Mouse (Mus musculus) stomach, embryonic 14.5 days (tissue): ENCODE data around the gene Cnst. TPM values are rescaled to one million over a fixed set of nuclear protein-coding genes. Genes with fewer than 3 reads are reported as not detected.

Experiments used
- ATAC-seq: fragments of 200-750 bp; cut with Nextera tagmentation; 2 replicates; pipeline ENCODE4 v1.8.0; 2017; ENCODE audit warnings: low read depth, moderate TSS enrichment; ENCODE audit not compliant: insufficient number of reproducible peaks, insufficient read depth, low FRiP score
- H3K27ac ChIP-seq: fragments of 300-500 bp; sonication (generic); 2 replicates; pipeline ENCODE4 v1.5.1; 2014; ENCODE audit warnings: mild to moderate bottlenecking, low read length, moderate library complexity, mixed read lengths
- H3K27me3 ChIP-seq: fragments of 300-500 bp; sonication (generic); 2 replicates; pipeline ENCODE4 v1.6.1; 2014; ENCODE audit warnings: low read length, control low read depth, mixed read lengths; ENCODE audit not compliant: control insufficient read depth, insufficient read depth
- H3K36me3 ChIP-seq: fragments of 300-500 bp; sonication (generic); 2 replicates; pipeline ENCODE4 v1.6.1; 2014; ENCODE audit warnings: mild to moderate bottlenecking, control low read depth, low read length, moderate library complexity, mixed read lengths; ENCODE audit not compliant: control insufficient read depth, insufficient read depth
- H3K4me1 ChIP-seq: fragments of 300-500 bp; sonication (generic); 2 replicates; pipeline ENCODE4 v1.6.1; 2014; ENCODE audit warnings: low read length, control low read depth, mixed read lengths; ENCODE audit not compliant: control insufficient read depth, insufficient read depth
- H3K4me2 ChIP-seq: fragments of 300-500 bp; sonication (generic); replicated peaks from 2 replicates; pipeline ENCODE4 v1.6.1; 2014; ENCODE audit warnings: low read depth, low read length, control low read depth
- H3K4me3 ChIP-seq: fragments of 300-500 bp; sonication (generic); 2 replicates; pipeline ENCODE4 v1.5.1; 2014; ENCODE audit warnings: low read depth, low read length, control low read depth
- H3K9ac ChIP-seq: fragments of 300-500 bp; sonication (generic); replicated peaks from 2 replicates; pipeline ENCODE4 v1.6.1; 2014; ENCODE audit warnings: low read depth, mild to moderate bottlenecking, control low read depth, low read length, moderate library complexity, mixed read lengths
- H3K9me3 ChIP-seq: fragments of 300-500 bp; sonication (generic); 2 replicates; pipeline ENCODE4 v1.6.1; 2016; ENCODE audit warnings: low read depth, low read length, control low read depth; ENCODE audit not compliant: control insufficient read depth
- WGBS: fragments of 180-500 bp; shearing (Covaris S2); extraction: QIAGEN DNeasy Blood & Tissue Kit; methylation state at CpG from one replicate; pipeline ENCODE4 v1.1.7; 2014; 5-methylcytosine and 5-hydroxymethylcytosine counted together
- polyA plus RNA-seq: library from polyadenylated mRNA; unstranded; fragments of >200 nt; fragmentation: Nextera tagmentation; extraction: Ambion mirVana; gene quantifications from 2 replicates; pipeline ENCODE4 v1.2.1, GENCODE M21; 2014

Cnst gene
- polyA plus RNA-seq, 1 experiment from 2014 or later, result 15.7 TPM

- Histone ChIP-seq H3K27ac (no peak overlapping the region), H3K36me3 (0 out of 2 replicates have a peak, but pooled peaks cover 7% of the 10 kb centered on the region), H3K27me3 (no peaks in the 10 kb centered on the region), H3K9me3 (no peaks in the 10 kb centered on the region), H3K4me2 (no peak overlapping the region), H3K9ac (no peak overlapping the region), H3K4me1 (no peaks in the 10 kb centered on the region), H3K4me3 (no peak overlapping the region)
- 60% methylated on average over 26 of the region's 26 CpGs for WGBS
- ATAC-seq, result no peak
Measured at GRCm38 (mm10) chr1:179609724-179610505, 63.7 kb downstream of the Cnst start.

DNA sequence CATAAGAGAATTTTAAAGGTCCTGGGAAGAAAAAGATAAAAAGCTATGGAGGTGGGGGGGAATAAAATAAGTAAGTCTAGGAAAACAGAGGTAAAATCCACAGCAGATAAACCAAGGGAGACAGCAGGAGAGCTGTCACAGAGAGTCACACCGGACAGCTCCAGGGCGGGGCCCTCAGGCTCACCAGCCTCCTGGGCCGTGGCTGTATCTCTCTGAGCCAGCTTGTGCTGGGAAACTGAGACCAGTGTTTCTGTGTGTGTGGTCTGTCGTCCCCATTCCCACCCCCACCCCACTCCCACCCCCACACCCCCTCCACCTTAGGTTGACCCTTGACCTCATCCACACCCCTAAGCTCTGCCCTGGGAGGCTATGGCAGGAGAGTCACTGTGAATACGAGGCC is 65.0 kb downstream of the Cnst start:
- Histone ChIP-seq H3K4me2 (no peak overlapping the region), H3K27ac (no peak overlapping the region), H3K9ac (no peak overlapping the region), H3K4me3 (no peak overlapping the region), H3K36me3 (0 out of 2 replicates have a peak, but pooled peaks cover 7% of the 10 kb centered on the region), H3K27me3 (no peaks in the 10 kb centered on the region), H3K9me3 (no peaks in the 10 kb centered on the region), H3K4me1 (no peaks in the 10 kb centered on the region)
- peak; percentile 42; the same call in 1 of the 2 replicates for ATAC-seq
- WGBS, result 59% methylated on average over 5 of the region's 5 CpGs

DNA sequence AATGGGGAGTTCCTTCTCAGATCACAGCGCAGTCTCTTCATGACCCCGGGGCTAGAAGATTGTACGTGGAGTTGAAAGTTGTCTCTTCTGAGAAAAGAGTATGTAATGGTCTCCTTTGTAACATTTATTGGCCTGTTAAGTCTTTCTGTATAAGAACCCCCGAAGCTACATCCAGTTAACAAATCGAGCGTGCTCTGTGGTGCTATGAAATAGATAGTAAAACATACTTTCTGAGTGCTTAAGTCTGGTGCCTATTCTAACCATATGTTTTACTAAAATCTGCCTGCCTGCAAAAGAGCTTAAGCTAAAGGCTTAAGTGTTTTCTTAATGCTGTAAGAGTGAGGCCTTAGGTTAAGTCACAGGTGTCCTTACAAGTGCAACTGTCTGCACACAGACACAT is 66.2 kb downstream of the Cnst start:
- Histone ChIP-seq H3K27me3 (no peaks in the 10 kb centered on the region), H3K9ac (no peak overlapping the region), H3K9me3 (no peaks in the 10 kb centered on the region), H3K4me2 (no peak overlapping the region), H3K4me1 (no peaks in the 10 kb centered on the region), H3K27ac (no peak overlapping the region), H3K36me3 (0 out of 2 replicates have a peak, but pooled peaks cover 7% of the 10 kb centered on the region), H3K4me3 (no peak overlapping the region)
- ATAC-seq, result no peak
- 85% methylated on average over 6 of the region's 6 CpGs for WGBS

GRCm38 (mm10) chr1:179612986-179613505 is 66.9 kb downstream of the Cnst start:
- H3K4me1 ChIP-seq, result no peaks in the 10 kb centered on the region
- no peaks in the 10 kb centered on the region for H3K9me3 ChIP-seq
- H3K27me3 ChIP-seq, result no peaks in the 10 kb centered on the region
- H3K4me2 ChIP-seq, result no peak overlapping the region
- H3K9ac ChIP-seq, result no peak overlapping the region
- H3K36me3 ChIP-seq, result 0 out of 2 replicates have a peak, but pooled peaks cover 7% of the 10 kb centered on the region
- WGBS, result 62% methylated on average over 9 of the region's 9 CpGs
- H3K4me3 ChIP-seq, result no peak overlapping the region
- H3K27ac ChIP-seq, result no peak overlapping the region
- ATAC-seq, result no peak

- Histone ChIP-seq H3K4me3 (no peak overlapping the region), H3K9me3 (no peaks in the 10 kb centered on the region), H3K4me1 (no peaks in the 10 kb centered on the region), H3K36me3 (no peaks in the 10 kb centered on the region), H3K27ac (no peak overlapping the region), H3K4me2 (no peak overlapping the region), H3K27me3 (no peaks in the 10 kb centered on the region), H3K9ac (no peak overlapping the region)
- ATAC-seq, result no peak
- 71% methylated on average over 7 of the region's 7 CpGs for WGBS
Measured at GRCm38 (mm10) chr1:179617426-179617825, 71.3 kb downstream of the Cnst start.

GRCm38 (mm10) chr1:179622665-179623064 is 76.5 kb downstream of the Cnst start:
- H3K36me3 ChIP-seq, result peaks cover 7% of the 10 kb centered on the region; the same call in 1 of the 2 replicates
- H3K4me2 ChIP-seq, result no peak overlapping the region
- no peak overlapping the region for H3K4me3 ChIP-seq
- no peak overlapping the region for H3K9ac ChIP-seq
- no peak overlapping the region for H3K27ac ChIP-seq
- no peak for ATAC-seq
- H3K4me1 ChIP-seq, result no peaks in the 10 kb centered on the region
- 94% methylated on average over 12 of the region's 12 CpGs for WGBS
- no peaks in the 10 kb centered on the region for H3K27me3 ChIP-seq
- H3K9me3 ChIP-seq, result no peaks in the 10 kb centered on the region

GRCm38 (mm10) chr1:179623657-179624056 is 77.5 kb downstream of the Cnst start:
- Histone ChIP-seq H3K4me2 (no peak overlapping the region), H3K4me3 (no peak overlapping the region), H3K27me3 (no peaks in the 10 kb centered on the region), H3K27ac (no peak overlapping the region), H3K4me1 (no peaks in the 10 kb centered on the region), H3K9me3 (no peaks in the 10 kb centered on the region), H3K36me3 (peaks cover 7% of the 10 kb centered on the region; the same call in 1 of the 2 replicates), H3K9ac (no peak overlapping the region)
- ATAC-seq, result no peak
- 60% methylated on average over 4 of the region's 4 CpGs for WGBS

- Histone ChIP-seq H3K4me3 (no peak overlapping the region), H3K4me2 (no peak overlapping the region)
- 73% methylated on average over 4 of the region's 4 CpGs for WGBS
Measured at GRCm38 (mm10) chr1:179624354-179624753, 78.2 kb downstream of the Cnst start.

More at GRCm38 (mm10) chr1:179624354-179624753, 78.2 kb downstream of the Cnst start:
- Histone ChIP-seq H3K4me1 (no peaks in the 10 kb centered on the region), H3K27ac (no peak overlapping the region), H3K36me3 (peaks cover 7% of the 10 kb centered on the region; the same call in 1 of the 2 replicates), H3K27me3 (no peaks in the 10 kb centered on the region), H3K9me3 (no peaks in the 10 kb centered on the region), H3K9ac (no peak overlapping the region)
- no peak for ATAC-seq
